Mouse (Mus musculus): ENCODE measurements around the gene Dgkz. TPM values are rescaled to one million over a fixed set of nuclear protein-coding genes. Genes with fewer than 3 reads are reported as not detected.

Gene Dgkz
- polyA plus RNA-seq, 1 experiment from 2014 or later = 18.5 TPM

- Histone ChIP-seq H3K27me3 (peaks cover 25% of the 10 kb centered on the region), H3K27ac (no peak overlapping the region), H3K4me2 (no peak overlapping the region), H3K4me1 (peaks cover 20% of the 10 kb centered on the region), H3K36me3 (ENCODE audit: poor library complexity, severe bottlenecking) (no peaks in the 10 kb centered on the region), H3K9ac (no peak overlapping the region), H3K9me3 (replicated peaks) (no peaks in the 10 kb centered on the region), H3K4me3 (no peak overlapping the region)
- ATAC-seq = no peak
- 71% methylated on average over 11 of the region's 11 CpGs for WGBS
Observed at GRCm38 (mm10) chr2:91967962-91968361, 7.7 kb downstream of the Dgkz start.

GRCm38 (mm10) chr2:91966367-91966766, 9.3 kb downstream of the Dgkz start:
- no peak overlapping the region for H3K9ac ChIP-seq
- peaks cover 23% of the 10 kb centered on the region for H3K4me1 ChIP-seq
- no peak for ATAC-seq
- H3K9me3 ChIP-seq (replicated peaks) = no peaks in the 10 kb centered on the region
- H3K36me3 ChIP-seq (ENCODE audit: poor library complexity, severe bottlenecking) = no peaks in the 10 kb centered on the region
- no peak overlapping the region for H3K4me3 ChIP-seq
- peaks cover 19% of the 10 kb centered on the region for H3K27me3 ChIP-seq
- H3K27ac ChIP-seq = no peak overlapping the region
- H3K4me2 ChIP-seq = no peak overlapping the region
- WGBS = 77% methylated on average over 5 of the region's 5 CpGs

GRCm38 (mm10) chr2:91965417-91965816, 10.2 kb downstream of the Dgkz start:
- Histone ChIP-seq H3K9ac (0 out of 2 replicates have a peak overlapping the region, but pooled peaks have one; percentile 6), H3K9me3 (replicated peaks) (no peaks in the 10 kb centered on the region), H3K4me1 (peaks cover 17% of the 10 kb centered on the region), H3K27ac (0 out of 2 replicates have a peak overlapping the region, but pooled peaks have one; percentile 37), H3K4me3 (0 out of 2 replicates have a peak overlapping the region, but pooled peaks have one; percentile 6), H3K27me3 (peaks cover 18% of the 10 kb centered on the region), H3K4me2 (no peak overlapping the region; the same call in 1 of the 2 replicates), H3K36me3 (ENCODE audit: poor library complexity, severe bottlenecking) (no peaks in the 10 kb centered on the region)
- ATAC-seq = no peak
- WGBS = 19% methylated on average over 20 of the region's 20 CpGs

GRCm38 (mm10) chr2:91964610-91965204, 11.0 kb downstream of the Dgkz start:
- no peak overlapping the region for H3K4me2 ChIP-seq
- H3K4me1 ChIP-seq = peaks cover 22% of the 10 kb centered on the region
- no peak overlapping the region for H3K27ac ChIP-seq
- H3K9me3 ChIP-seq (replicated peaks) = no peaks in the 10 kb centered on the region
- H3K9ac ChIP-seq = no peak overlapping the region
- WGBS = 72% methylated on average over 3 of the region's 3 CpGs
- H3K4me3 ChIP-seq = no peak overlapping the region
- H3K27me3 ChIP-seq = peaks cover 12% of the 10 kb centered on the region
- no peak for ATAC-seq
- no peaks in the 10 kb centered on the region for H3K36me3 ChIP-seq (ENCODE audit: poor library complexity, severe bottlenecking)

GRCm38 (mm10) chr2:91963443-91963932, 12.2 kb downstream of the Dgkz start:
- WGBS = under 1% methylated on average over 49 of the region's 57 CpGs
- Histone ChIP-seq H3K27me3 (peaks cover 12% of the 10 kb centered on the region), H3K9ac (peak overlapping the region; percentile 88), H3K4me1 (peaks cover 34% of the 10 kb centered on the region), H3K36me3 (ENCODE audit: poor library complexity, severe bottlenecking) (no peaks in the 10 kb centered on the region), H3K27ac (peak overlapping the region; percentile 65), H3K4me2 (peak overlapping the region; percentile 92), H3K4me3 (peak overlapping the region; percentile 86), H3K9me3 (replicated peaks) (no peaks in the 10 kb centered on the region)
- ATAC-seq = peak; percentile 94

GRCm38 (mm10) chr2:91962864-91963401, 12.7 kb downstream of the Dgkz start:
- Histone ChIP-seq H3K27me3 (peaks cover 12% of the 10 kb centered on the region), H3K9me3 (replicated peaks) (no peaks in the 10 kb centered on the region), H3K4me3 (peak overlapping the region; percentile 86), H3K36me3 (ENCODE audit: poor library complexity, severe bottlenecking) (no peaks in the 10 kb centered on the region), H3K9ac (peak overlapping the region; percentile 88), H3K4me1 (peaks cover 37% of the 10 kb centered on the region), H3K27ac (peak overlapping the region; percentile 65), H3K4me2 (peak overlapping the region; percentile 92)
- WGBS = under 1% methylated on average over 39 of the region's 39 CpGs
- peak; percentile 55 for ATAC-seq

- ATAC-seq = no peak
- 57% methylated on average over 4 of the region's 4 CpGs for WGBS
- H3K27me3 ChIP-seq = peaks cover 12% of the 10 kb centered on the region
- peaks cover 45% of the 10 kb centered on the region for H3K4me1 ChIP-seq
- peak overlapping the region; percentile 92 for H3K4me2 ChIP-seq
- H3K4me3 ChIP-seq = peak overlapping the region; percentile 86
- H3K36me3 ChIP-seq (ENCODE audit: poor library complexity, severe bottlenecking) = no peaks in the 10 kb centered on the region
- no peaks in the 10 kb centered on the region for H3K9me3 ChIP-seq (replicated peaks)
- H3K9ac ChIP-seq = peak overlapping the region; percentile 88
- no peak overlapping the region for H3K27ac ChIP-seq
Observed at GRCm38 (mm10) chr2:91961901-91962761, 13.5 kb downstream of the Dgkz start.

- ATAC-seq = no peak
- 89% methylated on average over 5 of the region's 5 CpGs for WGBS
- Histone ChIP-seq H3K27me3 (peaks cover 6% of the 10 kb centered on the region), H3K4me1 (peaks cover 53% of the 10 kb centered on the region), H3K9me3 (replicated peaks) (no peaks in the 10 kb centered on the region), H3K36me3 (ENCODE audit: poor library complexity, severe bottlenecking) (no peaks in the 10 kb centered on the region), H3K4me3 (no peak overlapping the region), H3K9ac (no peak overlapping the region), H3K27ac (no peak overlapping the region), H3K4me2 (no peak overlapping the region)
Observed at GRCm38 (mm10) chr2:91960459-91960858, 15.2 kb downstream of the Dgkz start.

- 78% methylated on average over 11 of the region's 11 CpGs for WGBS
- Histone ChIP-seq H3K27me3 (peaks cover 3% of the 10 kb centered on the region; the same call in 1 of the 2 replicates), H3K4me3 (no peak overlapping the region), H3K4me1 (peaks cover 59% of the 10 kb centered on the region), H3K36me3 (ENCODE audit: poor library complexity, severe bottlenecking) (no peaks in the 10 kb centered on the region), H3K9ac (no peak overlapping the region), H3K4me2 (no peak overlapping the region), H3K9me3 (replicated peaks) (no peaks in the 10 kb centered on the region), H3K27ac (no peak overlapping the region)
- ATAC-seq = no peak
Observed at GRCm38 (mm10) chr2:91959544-91960410, 15.9 kb downstream of the Dgkz start.

- H3K27me3 ChIP-seq = no peaks in the 10 kb centered on the region
- peaks cover 62% of the 10 kb centered on the region for H3K4me1 ChIP-seq
- H3K9ac ChIP-seq = no peak overlapping the region
- no peaks in the 10 kb centered on the region for H3K9me3 ChIP-seq (replicated peaks)
- H3K36me3 ChIP-seq (ENCODE audit: poor library complexity, severe bottlenecking) = no peaks in the 10 kb centered on the region
- H3K4me3 ChIP-seq = no peak overlapping the region
- no peak overlapping the region for H3K4me2 ChIP-seq
- no peak overlapping the region for H3K27ac ChIP-seq
- WGBS = 53% methylated on average over 10 of the region's 10 CpGs
- ATAC-seq = no peak
Observed at GRCm38 (mm10) chr2:91958701-91959457, 16.8 kb downstream of the Dgkz start.

GRCm38 (mm10) chr2:91958049-91958448, 17.6 kb downstream of the Dgkz start:
- ATAC-seq = no peak
- H3K4me2 ChIP-seq = no peak overlapping the region
- H3K4me3 ChIP-seq = no peak overlapping the region
- H3K4me1 ChIP-seq = peaks cover 67% of the 10 kb centered on the region
- no peak overlapping the region for H3K9ac ChIP-seq
- H3K9me3 ChIP-seq (replicated peaks) = no peaks in the 10 kb centered on the region
- WGBS = 83% methylated on average over 8 of the region's 8 CpGs
- no peaks in the 10 kb centered on the region for H3K36me3 ChIP-seq (ENCODE audit: poor library complexity, severe bottlenecking)
- no peaks in the 10 kb centered on the region for H3K27me3 ChIP-seq
- no peak overlapping the region for H3K27ac ChIP-seq
